Mouse (Mus musculus) brain, embryonic 14.5 days (tissue): ENCODE measurements around the gene Pdzd2.

Experiments used
- CTCF ChIP-seq: fragments of 200-500 bp; IDR thresholded peaks from 2 replicates; pipeline ENCODE4 v1.5.1; 2012; ENCODE audit warnings: inconsistent platforms, mild to moderate bottlenecking, moderate library complexity, borderline replicate concordance; ENCODE audit not compliant: insufficient read depth, insufficient read length; ENCODE audit errors: extremely low read depth
- POLR2A ChIP-seq: fragments of 200-500 bp; IDR thresholded peaks from 2 replicates; pipeline ENCODE4 v1.6.1; 2012; ENCODE audit warnings: mild to moderate bottlenecking, inconsistent platforms, borderline replicate concordance; ENCODE audit not compliant: poor library complexity, insufficient read depth, insufficient read length, severe bottlenecking; ENCODE audit errors: extremely low read depth

DNA sequence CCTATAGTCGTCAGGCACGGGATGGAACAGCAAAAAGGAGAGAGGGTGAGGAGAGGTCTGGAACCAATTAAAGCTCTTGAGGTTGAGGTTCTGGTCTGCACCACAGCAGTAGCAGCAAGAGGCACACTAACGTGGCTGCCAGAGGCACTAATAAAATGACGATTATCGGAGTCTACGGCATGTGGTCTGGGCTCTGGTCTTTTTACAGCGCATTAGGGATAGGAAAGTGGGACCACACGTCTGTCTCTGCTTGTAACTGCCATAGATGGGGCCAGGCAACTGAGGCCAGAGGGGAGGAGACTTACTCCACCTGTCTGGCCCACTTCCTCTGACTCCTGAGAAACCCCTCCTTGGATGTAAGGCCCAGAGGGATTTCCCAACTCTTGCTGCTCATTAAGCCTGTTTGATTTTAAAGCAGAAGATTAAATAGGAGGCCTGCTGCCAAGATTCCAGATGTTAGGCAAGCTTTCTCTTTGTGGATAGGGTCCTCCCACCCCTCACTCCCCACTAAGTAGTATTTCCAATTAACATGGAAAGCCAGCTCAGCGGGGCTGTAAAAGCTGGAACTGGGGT is 224.4 kb downstream of the Pdzd2 start:
- TF ChIP-seq POLR2A: no peak
- no peak for TF ChIP-seq CTCF
